Comparison of ENCODE assay signal across 8 mouse cellular contexts in the genomic region with DNA sequence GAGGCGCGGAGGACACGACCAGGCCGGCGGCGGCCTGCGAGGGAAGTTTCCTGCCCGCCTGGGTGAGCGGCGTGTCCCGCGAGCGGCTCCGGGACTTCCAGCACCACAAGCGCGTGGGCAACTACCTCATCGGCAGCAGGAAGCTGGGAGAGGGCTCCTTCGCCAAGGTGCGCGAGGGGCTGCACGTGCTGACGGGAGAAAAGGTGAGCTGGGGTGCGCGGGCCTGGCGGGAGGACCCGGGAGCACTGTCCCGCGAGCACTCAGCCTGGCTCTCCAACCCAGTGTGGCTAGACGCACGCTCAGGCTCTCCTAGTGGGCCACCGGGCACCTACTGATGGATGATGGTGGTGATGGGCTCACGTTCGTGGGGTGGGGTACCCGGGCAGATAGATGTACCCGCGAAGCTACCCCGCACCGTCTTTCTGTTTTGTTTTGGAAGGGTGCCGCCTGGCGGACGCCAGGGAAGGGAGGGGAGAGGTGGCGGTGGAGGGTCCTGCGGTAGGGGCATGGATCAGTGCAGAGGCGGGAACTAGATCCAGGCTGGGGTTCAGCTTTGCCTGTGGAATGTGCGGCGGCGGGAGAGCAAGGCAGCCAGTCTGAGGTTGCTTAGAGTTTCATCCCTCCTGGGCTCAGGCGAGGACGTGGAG. TPM values are rescaled to one million over a fixed set of nuclear protein-coding genes. Genes with fewer than 3 reads are reported as not detected.
DNase-seq lines count a peak whose midpoint lies in the region; ATAC-seq and TF ChIP-seq lines count a peak whose summit lies in the region.

No protein-coding gene starts in this region.

- no peaks in the 10 kb centered on the region for H3K27me3 ChIP-seq in forebrain, postnatal 0 days (ENCODE audit: insufficient read depth, low read length)
- no peaks in the 10 kb centered on the region; the same call in 1 of the 2 replicates for H3K27me3 ChIP-seq in hindbrain, embryonic 16.5 days (replicated peaks; ENCODE audit: control insufficient read depth, insufficient read depth, low read length)
- H3K27me3 ChIP-seq in myocyte (ENCODE audit: control insufficient read depth, insufficient read depth, insufficient read length): peaks cover 16% of the 10 kb centered on the region
- peaks cover 18% of the 10 kb centered on the region for H3K27me3 ChIP-seq in thymus, adult 2 months (ENCODE audit: control insufficient read depth, insufficient read depth, low read length)

- H3K4me3 ChIP-seq in brown adipose tissue, adult 24 weeks (ENCODE audit: insufficient read depth, low read depth, low read length): peak overlapping the region; percentile 59
- peak overlapping the region; percentile 92 for H3K4me3 ChIP-seq in forebrain, postnatal 0 days (ENCODE audit: low read depth, low read length)
- peak overlapping the region; percentile 85 for H3K4me3 ChIP-seq in hindbrain, embryonic 16.5 days (ENCODE audit: low read length)
- peak overlapping the region; percentile 25 for H3K4me3 ChIP-seq in myocyte
- peak overlapping the region; percentile 39 for H3K4me3 ChIP-seq in thymus, adult 2 months (ENCODE audit: control insufficient read depth, insufficient read depth, low read length)

- H3K27ac ChIP-seq in brown adipose tissue, adult 24 weeks (replicated peaks; ENCODE audit: low read depth, low read length): no peak overlapping the region
- peak overlapping the region; percentile 96 for H3K27ac ChIP-seq in forebrain, postnatal 0 days (ENCODE audit: low read depth, low read length)
- H3K27ac ChIP-seq in hindbrain, embryonic 16.5 days (ENCODE audit: low read depth, low read length): peak overlapping the region; percentile 91
- H3K27ac ChIP-seq in thymus, adult 2 months (ENCODE audit: control insufficient read depth, insufficient read depth, low read length): no peak overlapping the region

- peak overlapping the region; percentile 90 for H3K9ac ChIP-seq in forebrain, postnatal 0 days
- H3K9ac ChIP-seq in hindbrain, embryonic 16.5 days (ENCODE audit: low read depth, low read length): peak overlapping the region; percentile 89

- 1% methylated on average over 49 of the region's 49 CpGs for WGBS in forebrain, postnatal 0 days
- 0% methylated on average over 43 of the region's 49 CpGs for WGBS in hindbrain, embryonic 16.5 days
- WGBS in thymus, adult 2 months: 2% methylated on average over 48 of the region's 49 CpGs

- H3K79me2 ChIP-seq in myocyte (ENCODE audit: control insufficient read depth, insufficient read depth): no peaks in the 10 kb centered on the region

- H3K4me2 ChIP-seq in forebrain, postnatal 0 days (ENCODE audit: low read depth): peak overlapping the region; percentile 88
- peak overlapping the region; percentile 70 for H3K4me2 ChIP-seq in hindbrain, embryonic 16.5 days (ENCODE audit: low read length)
- H3K4me2 ChIP-seq in myocyte (ENCODE audit: low read depth): peak overlapping the region; percentile 73

- no peaks in the 10 kb centered on the region for H3K9me3 ChIP-seq in forebrain, postnatal 0 days (ENCODE audit: low read length)
- no peaks in the 10 kb centered on the region for H3K9me3 ChIP-seq in hindbrain, embryonic 16.5 days (ENCODE audit: control insufficient read depth, low read length)

- peaks cover 5% of the 10 kb centered on the region; the same call in 1 of the 2 replicates for H3K36me3 ChIP-seq in forebrain, postnatal 0 days (ENCODE audit: insufficient read depth)
- H3K36me3 ChIP-seq in hindbrain, embryonic 16.5 days (ENCODE audit: control insufficient read depth, insufficient read depth, low read length): peaks cover 4% of the 10 kb centered on the region; the same call in 1 of the 2 replicates
- no peaks in the 10 kb centered on the region for H3K36me3 ChIP-seq in myocyte (ENCODE audit: control insufficient read depth, insufficient read depth)
- H3K36me3 ChIP-seq in thymus, adult 2 months (ENCODE audit: control insufficient read depth, insufficient read depth, low read length): no peaks in the 10 kb centered on the region

- TF ChIP-seq POLR2A in myocyte (IDR thresholded peaks at IDR 0.05; ENCODE audit: insufficient read length, low read depth): no peak
- TF ChIP-seq POLR2A in thymus, adult 2 months (IDR thresholded peaks at IDR 0.05; ENCODE audit: control insufficient read depth, extremely low read depth, insufficient read depth, low read length, poor library complexity): no peak

- TF ChIP-seq CTCF in forebrain, postnatal 0 days (IDR thresholded peaks at IDR 0.05; ENCODE audit: low read depth): peak; percentile 65
- TF ChIP-seq CTCF in thymus, adult 2 months (IDR thresholded peaks at IDR 0.05; ENCODE audit: borderline replicate concordance, control insufficient read depth, extremely low read depth, insufficient read depth, low read length, poor library complexity): no peak

- no peaks in the 10 kb centered on the region; the same call in 1 of the 2 replicates for H3K4me1 ChIP-seq in brown adipose tissue, adult 24 weeks (ENCODE audit: control insufficient read depth, insufficient read depth, insufficient read length, low read length)
- peaks cover 18% of the 10 kb centered on the region; the same call in 1 of the 2 replicates for H3K4me1 ChIP-seq in forebrain, postnatal 0 days (ENCODE audit: insufficient read depth)
- peaks cover 29% of the 10 kb centered on the region for H3K4me1 ChIP-seq in hindbrain, embryonic 16.5 days (ENCODE audit: control insufficient read depth, insufficient read depth, low read depth, low read length)
- peaks cover 5% of the 10 kb centered on the region for H3K4me1 ChIP-seq in thymus, adult 2 months (replicated peaks; ENCODE audit: control insufficient read depth, insufficient read depth, low read length)

- peak; percentile 65 for DNase-seq in adrenal gland, adult 2 months
- no peak for DNase-seq in adrenal gland, postnatal 4 days (ENCODE audit: low spot score in 2 of 2)
- peak; percentile 76 for DNase-seq in forebrain, postnatal 0 days
- DNase-seq in liver: peak; percentile 50
- peak; percentile 22 for DNase-seq in thymus, adult 2 months

- H3ac ChIP-seq in myocyte (ENCODE audit: control insufficient read depth, insufficient read length): peak overlapping the region; percentile 39

- ATAC-seq in forebrain, postnatal 0 days: peak; percentile 50
- peak; percentile 53 for ATAC-seq in hindbrain, embryonic 16.5 days

TF ChIP-seq in myocyte, 11 proteins besides CTCF, POLR2A, EP300 and RAD21:
- no peak for TF ChIP-seq E2F4 (IDR thresholded peaks at IDR 0.05; ENCODE audit: insufficient read depth)
- no peak for TF ChIP-seq MAX (IDR thresholded peaks at IDR 0.05; ENCODE audit: low read depth)
- no peak for TF ChIP-seq POLR2AphosphoS2 (IDR thresholded peaks at IDR 0.05; ENCODE audit: insufficient read length, low read depth)
- TF ChIP-seq TCF12 (IDR thresholded peaks at IDR 0.05; ENCODE audit: insufficient read depth, poor library complexity, severe bottlenecking): no peak
- no peak for TF ChIP-seq CEBPB (IDR thresholded peaks at IDR 0.05; ENCODE audit: insufficient read depth, poor library complexity, severe bottlenecking)
- TF ChIP-seq USF1 (IDR thresholded peaks at IDR 0.05; ENCODE audit: low read depth): no peak
- TF ChIP-seq MYOD1 (IDR thresholded peaks at IDR 0.05; ENCODE audit: control insufficient read depth in 1 of 3, insufficient read length in 2 of 3, low read depth in 2 of 3): no peak
- TF ChIP-seq SRF (IDR thresholded peaks at IDR 0.05; ENCODE audit: control insufficient read depth, insufficient read length, low read depth): no peak
- TF ChIP-seq MYOG (IDR thresholded peaks at IDR 0.05; ENCODE audit: control insufficient read depth in 1 of 3, insufficient read depth in 1 of 3, insufficient read length in 2 of 3, low read depth in 2 of 3): no peak
- no peak for TF ChIP-seq TCF3 (IDR thresholded peaks at IDR 0.05; ENCODE audit: insufficient read length, low read depth)
- TF ChIP-seq REST (IDR thresholded peaks at IDR 0.05; ENCODE audit: insufficient read depth, insufficient read length): no peak
TF ChIP-seq in myocyte: peak in this region for 0.

RNA-seq across cellular contexts. Expression of a gene that starts 0.8 kb away (rescaled TPM):
- 1 to 10 TPM; 2.8 to 6.4 TPM for total RNA-seq in adrenal gland, adult 2 months (2021)
- polyA plus RNA-seq in adrenal gland, adult 2 months (2012; rRNA removed): 2.2 and 2.7 TPM in 2 replicates
- total RNA-seq in adrenal gland, postnatal 4 days (2021): 10 to 100 TPM; 12.3 to 13.7 TPM
- not detected in 2 replicates for polyA plus RNA-seq in brown adipose tissue, adult 24 weeks (2012; ENCODE audit: insufficient read depth, insufficient read length, missing spikeins)
- total RNA-seq in forebrain, postnatal 0 days (2014; rRNA removed): 12.9 and 20.6 TPM in 2 replicates
- 4.2 and 5.2 TPM in 2 replicates for polyA plus RNA-seq in forebrain, postnatal 0 days (2015; fragmentation: Nextera tagmentation; extraction: Ambion mirVana)
- 4.7 and 7.2 TPM in 2 replicates for polyA plus RNA-seq in hindbrain, embryonic 16.5 days (2015; fragmentation: Nextera tagmentation; extraction: Ambion mirVana)
- polyA plus RNA-seq in myocyte (2012; fragmentation: generic; extraction: Trizol): 0.37 TPM
- 2.7 and 2.9 TPM in 2 replicates for polyA plus RNA-seq in thymus, adult 2 months (2012; rRNA removed)

Comparison
In these comparisons a context has a peak if more than half of its experiments do, and no peak if none do; other contexts are left out.
1. DNase-seq: peak in adrenal gland, adult 2 months (single experiment), forebrain, postnatal 0 days (single experiment), liver (single experiment) and thymus, adult 2 months (single experiment); none in adrenal gland, postnatal 4 days (0 of 2).
2. H3K27ac ChIP-seq: peak in forebrain, postnatal 0 days (single experiment) and hindbrain, embryonic 16.5 days (single experiment); none in brown adipose tissue, adult 24 weeks (single experiment) and thymus, adult 2 months (single experiment).
3. H3K4me3 ChIP-seq: peak in every context shown above with its lines; median percentile 92 in forebrain, postnatal 0 days; 85 in hindbrain, embryonic 16.5 days; 59 in brown adipose tissue, adult 24 weeks; 39 in thymus, adult 2 months; 25 in myocyte.
4. Peak in every context shown above with its lines, with median percentiles within 50 percentile points of each other: H3K4me2 ChIP-seq.